Mouse (Mus musculus) activated CD4-positive, CD25-positive, alpha-beta regulatory T cell, adult 4 months (primary cell): Measurements from ENCODE around the gene Armc5. TPM values are rescaled to one million over a fixed set of nuclear protein-coding genes. Genes with fewer than 3 reads are reported as not detected.

ENCODE experiments used
- ATAC-seq: one replicate; pipeline ENCODE4 v1.8.0; 2017
- polyA plus RNA-seq, 2 experiments: library from polyadenylated mRNA; unstranded; fragments of 100-300 nt; shearing (Covaris generic); gene quantifications; one replicate each; pipeline ENCODE4 v1.2.1; 2017

Gene Armc5
- 1 to 10 TPM; 3.9 to 5.6 TPM for polyA plus RNA-seq

- peak; percentile 16 for ATAC-seq
Measured at GRCm38 (mm10) chr7:128236856-128237592, at the start of gene Armc5. Armc5 (plus strand) TSS chr7:128237342.

DNA sequence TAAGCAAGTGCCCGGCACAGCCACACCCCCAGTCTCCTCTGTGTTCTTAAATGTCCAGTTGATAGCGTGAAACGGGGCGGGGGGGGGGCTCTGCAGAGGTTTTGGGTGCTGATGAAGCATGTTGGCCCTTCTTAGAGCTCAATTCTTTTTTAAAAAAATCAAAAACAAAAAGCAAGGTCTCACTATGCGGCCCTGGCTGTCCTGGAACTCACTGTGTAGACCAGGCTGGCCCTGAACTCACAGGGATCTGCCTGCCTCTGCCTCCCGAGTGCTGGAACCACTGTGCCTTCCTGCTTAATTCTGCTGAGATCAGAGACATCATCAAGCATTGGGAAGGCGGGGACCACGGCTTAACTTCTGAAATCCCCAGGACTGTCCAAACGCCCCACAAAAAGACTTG, 35.5 kb upstream of the Armc5 start:
- no peak for ATAC-seq

DNA sequence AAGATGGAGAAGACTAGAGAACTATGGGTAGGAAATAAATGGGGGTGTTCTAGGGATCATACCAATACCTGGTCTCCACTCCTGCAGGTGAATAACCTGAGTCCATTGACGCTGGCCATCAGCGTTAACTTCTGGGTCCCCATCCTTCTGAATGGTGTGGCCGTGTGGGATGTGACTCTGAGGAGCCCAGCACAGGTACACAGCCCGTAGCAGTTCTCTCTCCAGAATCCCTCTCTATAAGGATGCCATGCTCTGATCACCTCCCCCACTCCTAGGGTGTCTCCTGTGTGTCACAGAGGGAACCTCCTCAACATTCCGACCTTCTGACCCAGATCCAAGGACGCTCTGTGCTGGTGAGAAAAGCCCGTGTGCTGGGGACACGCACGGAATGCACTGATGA, 34.1 kb upstream of the Armc5 start:
- no peak for ATAC-seq

DNA sequence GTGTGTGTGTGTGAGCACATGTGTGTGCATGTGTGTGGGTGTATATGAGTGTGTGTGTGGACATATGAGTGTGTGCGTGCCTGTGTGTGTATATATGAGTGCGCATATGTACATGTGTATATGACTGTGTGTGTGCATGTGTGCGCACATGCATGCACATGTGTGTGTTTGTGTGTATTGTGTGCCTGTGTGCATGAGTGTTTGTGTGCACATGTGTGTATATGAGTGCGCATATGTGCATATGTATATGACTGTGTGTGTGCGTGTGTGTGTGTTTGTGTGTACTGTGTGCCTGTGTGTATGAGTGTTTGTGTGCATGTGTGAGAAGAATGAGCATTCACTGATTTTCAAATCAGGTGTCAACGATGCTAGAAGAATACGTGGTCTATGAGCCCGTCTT, 33.0 kb upstream of the Armc5 start:
- ATAC-seq = no peak

DNA sequence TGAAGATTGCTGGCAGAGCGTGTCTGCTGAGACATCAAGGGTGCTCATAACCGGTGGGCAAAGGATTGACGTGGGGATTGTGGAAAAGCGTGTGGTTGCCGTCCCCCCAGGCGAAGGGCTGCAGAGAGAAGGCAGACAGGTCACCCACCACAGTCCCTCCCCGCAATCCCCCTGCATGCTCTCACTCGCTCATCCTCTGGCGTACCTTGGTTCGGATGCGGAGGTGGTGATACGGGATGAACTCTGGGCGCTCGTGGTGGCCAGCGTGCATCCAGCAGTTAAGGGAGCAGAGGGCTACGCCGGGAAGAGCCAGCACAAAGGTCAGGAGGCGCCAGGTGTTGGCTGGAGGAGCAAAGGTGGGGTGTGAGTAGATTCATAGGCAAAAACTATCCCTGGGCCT, 31.4 kb upstream of the Armc5 start:
- no peak for ATAC-seq

DNA sequence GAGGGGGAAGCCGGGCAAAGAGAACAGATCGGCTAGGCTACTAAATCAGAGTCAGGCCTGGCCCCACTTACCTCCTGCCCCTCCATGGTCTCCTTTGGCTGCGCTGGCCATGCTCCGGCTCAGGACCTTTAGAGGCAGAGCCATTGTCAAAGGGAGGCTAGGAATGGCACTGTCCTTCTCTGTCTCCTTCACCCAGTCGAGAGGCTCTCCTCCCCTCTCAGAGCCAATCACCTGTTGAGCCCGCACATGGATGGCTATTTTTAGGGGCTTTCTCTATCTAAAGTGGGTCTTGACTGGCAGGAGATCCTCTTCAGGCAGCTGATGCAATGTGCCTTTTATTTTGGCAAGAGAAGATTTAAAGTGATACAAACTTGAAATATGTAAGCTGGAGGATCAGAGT, 31.0 kb upstream of the Armc5 start, which contains the start of gene Cox6a2:
Cox6a2 (minus strand) TSS at position 236 of the 400 bp plus-strand sequence.
- ATAC-seq = no peak

- peak; percentile 40 for ATAC-seq
Measured at GRCm38 (mm10) chr7:128208187-128208586, 29.0 kb upstream of the Armc5 start.

- ATAC-seq = no peak
Measured at GRCm38 (mm10) chr7:128209826-128210225, 27.3 kb upstream of the Armc5 start.

DNA sequence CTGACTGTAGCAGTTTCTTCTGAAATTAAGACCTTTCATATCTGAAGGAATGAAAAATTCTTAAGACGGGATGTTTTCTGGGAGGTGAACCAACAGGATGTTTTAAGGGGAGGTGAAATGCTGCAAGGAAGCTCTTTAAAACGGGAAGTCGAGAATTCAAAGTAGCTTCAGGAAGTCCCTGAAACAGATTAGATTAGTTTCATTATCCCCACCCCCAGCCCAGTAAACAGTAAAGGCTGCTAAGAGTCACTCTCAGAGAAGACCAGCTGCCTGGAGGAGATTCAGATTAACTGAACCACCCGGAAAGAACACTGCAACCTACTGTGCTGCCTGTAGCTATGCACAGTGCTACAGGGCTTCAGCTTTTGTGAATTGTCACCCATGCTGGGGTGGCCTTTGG, 17.2 kb upstream of the Armc5 start:
- no peak for ATAC-seq

GRCm38 (mm10) chr7:128220936-128221335, 16.2 kb upstream of the Armc5 start:
- no peak for ATAC-seq

DNA sequence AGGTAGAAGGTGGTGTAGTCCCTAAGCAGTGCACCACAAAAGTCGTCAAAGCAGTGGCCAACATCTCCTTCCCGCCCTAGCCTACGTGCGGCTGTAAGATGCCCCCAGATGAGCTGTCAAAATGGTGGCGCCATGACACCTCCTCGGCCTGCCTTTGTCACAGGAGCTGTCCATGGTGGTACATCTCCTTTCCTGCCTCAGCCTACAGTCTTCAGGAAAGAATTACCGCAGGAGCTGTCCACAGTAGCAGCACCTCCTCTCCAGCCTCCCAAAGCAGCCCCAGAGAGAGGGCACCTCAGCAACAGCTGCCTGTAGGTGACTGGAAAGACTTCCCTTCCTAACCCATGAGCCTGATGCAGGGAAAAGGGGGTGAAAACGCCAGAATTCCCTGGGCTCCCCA, 5.4 kb upstream of the Armc5 start:
- ATAC-seq = no peak

DNA sequence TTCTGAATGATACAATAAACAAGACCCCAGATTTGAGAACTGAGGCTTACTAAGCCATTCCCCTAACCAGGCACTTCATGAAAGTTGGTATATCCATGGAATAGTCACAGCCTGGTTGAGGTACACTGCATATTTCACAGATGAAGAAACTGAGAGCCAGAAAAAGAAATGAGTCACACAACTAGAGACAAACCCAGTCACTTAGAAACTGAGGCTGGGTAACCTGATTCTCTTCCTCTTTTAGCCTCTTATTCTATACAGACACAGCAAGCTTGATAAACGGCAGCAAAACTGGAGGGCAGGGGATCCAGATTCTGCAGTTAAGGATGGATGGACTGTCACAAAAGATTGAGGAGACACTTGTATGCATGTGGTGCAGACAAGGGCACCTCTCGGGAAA, 2.3 kb upstream of the Armc5 start:
- ATAC-seq = no peak

GRCm38 (mm10) chr7:128235481-128235880, 1.7 kb upstream of the Armc5 start:
- ATAC-seq = no peak

- ATAC-seq = no peak
Measured at GRCm38 (mm10) chr7:128236426-128236825, 716 bp upstream of the Armc5 start.

DNA sequence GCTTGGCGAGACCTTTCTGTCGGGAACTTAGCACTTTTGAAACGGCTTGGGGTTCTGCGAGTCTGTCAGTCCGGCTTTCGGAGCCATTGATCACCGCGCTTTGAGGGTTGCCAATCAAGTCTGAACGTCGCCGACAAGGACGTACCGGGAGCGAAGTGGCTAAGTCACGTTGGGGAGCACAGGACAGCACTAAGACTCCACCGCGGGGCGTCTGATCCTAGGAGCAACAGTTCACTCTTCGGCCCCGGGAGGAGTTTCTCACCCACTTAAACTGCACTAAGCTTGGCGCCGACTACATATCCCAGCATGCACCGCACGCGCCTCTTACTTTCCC, 418 bp downstream of the Armc5 start:
- ATAC-seq = no peak

GRCm38 (mm10) chr7:128237927-128238778, 1.0 kb downstream of the Armc5 start, which contains the start of gene 9130023H24Rik:
9130023H24Rik (minus strand) TSS chr7:128238031.
- ATAC-seq = peak; percentile 77

DNA sequence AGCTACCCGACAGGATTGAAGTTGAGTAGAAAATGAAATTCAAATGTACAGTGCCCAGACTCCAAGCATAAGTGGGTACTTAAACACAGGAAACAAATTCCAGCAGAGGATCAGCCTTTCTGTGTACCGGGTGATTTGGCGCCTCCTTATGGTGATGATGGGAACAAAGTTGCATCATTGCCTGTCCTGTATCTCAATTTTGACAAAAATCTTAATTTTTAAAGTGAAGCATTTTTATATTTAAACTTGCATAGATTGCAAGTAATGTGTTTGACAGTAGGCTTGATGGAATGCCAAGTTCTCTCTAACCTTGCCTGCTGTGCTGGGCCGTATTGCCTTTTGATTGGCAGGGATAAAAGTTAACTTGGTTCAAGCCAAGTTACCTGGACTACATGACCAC, 1.8 kb downstream of the Armc5 start:
- ATAC-seq = no peak

- no peak for ATAC-seq
Measured at GRCm38 (mm10) chr7:128240131-128240784, 3.1 kb downstream of the Armc5 start.

DNA sequence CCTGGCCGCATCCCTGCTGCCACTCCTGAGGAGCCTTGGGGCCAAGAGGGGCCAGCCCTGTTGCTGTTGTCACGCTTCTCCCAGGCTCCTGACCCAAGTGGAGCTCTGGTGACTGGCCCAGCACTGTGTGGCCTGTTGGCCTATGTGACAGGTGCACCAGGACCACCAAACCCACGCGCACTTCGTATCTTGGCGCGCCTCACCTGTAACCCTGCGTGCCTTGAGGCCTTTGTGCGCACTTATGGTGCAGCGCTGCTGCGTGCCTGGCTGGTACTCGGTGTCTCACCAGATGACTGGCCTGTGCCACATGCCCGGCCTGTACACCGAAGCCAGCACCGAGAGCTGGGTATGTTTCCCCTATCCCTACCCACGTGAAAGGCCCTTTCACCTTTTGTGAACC, 5.2 kb downstream of the Armc5 start:
- no peak for ATAC-seq

DNA sequence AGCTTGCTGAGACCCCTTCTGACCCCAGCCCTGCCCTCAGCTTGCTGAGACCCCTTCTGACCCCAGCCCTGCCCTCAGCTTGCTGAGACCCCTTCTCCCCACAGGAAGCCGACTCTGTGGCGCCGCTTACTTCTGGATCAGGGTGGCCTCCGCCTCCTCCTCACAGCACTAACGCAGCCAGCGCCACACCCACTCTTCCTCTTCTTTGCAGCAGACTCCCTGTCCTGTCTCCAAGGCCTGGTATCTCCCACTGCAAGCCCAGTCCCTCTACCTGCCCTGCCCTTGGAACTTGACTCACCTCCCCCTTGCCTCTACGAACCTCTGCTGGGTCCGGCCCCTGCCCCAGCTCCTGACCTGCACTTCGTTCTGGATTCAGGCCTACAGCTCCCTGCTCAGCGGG, 6.8 kb downstream of the Armc5 start:
- no peak for ATAC-seq

DNA sequence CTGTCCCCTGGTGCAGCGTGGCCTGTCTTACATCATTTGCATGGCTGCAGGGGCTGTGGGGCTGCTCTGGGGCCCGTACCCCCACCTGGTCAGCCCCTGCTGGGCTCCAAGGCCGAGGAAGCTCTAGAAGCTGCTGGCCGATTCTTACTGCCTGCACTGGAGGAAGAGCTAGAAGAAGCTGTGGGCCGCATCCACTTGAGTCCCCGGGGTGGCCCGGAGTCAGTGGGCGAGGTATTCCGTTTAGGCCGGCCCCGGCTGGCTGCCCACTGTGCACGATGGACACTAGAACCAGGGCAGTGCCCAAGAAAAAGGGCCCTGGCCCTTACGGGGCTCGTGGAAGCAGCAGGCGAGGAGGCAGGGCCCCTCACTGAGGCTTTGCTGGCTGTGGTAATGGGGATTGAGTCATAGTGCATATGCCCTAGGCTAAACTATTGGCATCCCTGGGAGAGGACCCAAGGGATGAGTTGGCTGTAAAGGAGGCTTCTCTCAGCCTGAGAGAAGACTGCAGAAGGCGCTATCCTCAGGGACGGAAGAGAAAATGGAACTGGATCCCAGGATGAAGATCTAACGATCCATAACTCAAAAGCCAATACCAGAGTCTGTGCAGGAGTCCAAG, 7.4 kb downstream of the Armc5 start:
- no peak for ATAC-seq

GRCm38 (mm10) chr7:128245547-128245946, 8.4 kb downstream of the Armc5 start:
- no peak for ATAC-seq
